Mouse (Mus musculus) heart, embryonic 16.5 days (tissue): Measurements from ENCODE around the gene Tia1. TPM values are rescaled to one million over a fixed set of nuclear protein-coding genes. Genes with fewer than 3 reads are reported as not detected.

Source experiments
- ATAC-seq: fragments of 200-750 bp; cut with Nextera tagmentation; replicated peaks from 2 replicates; pipeline ENCODE4 v1.8.0; 2017; ENCODE audit warnings: moderate number of reproducible peaks; ENCODE audit not compliant: insufficient read depth, low FRiP score; ENCODE audit errors: extremely low read depth
- H3K27ac ChIP-seq: fragments of 300-500 bp; sonication (generic); 2 replicates; pipeline ENCODE4 v1.5.1; 2014; ENCODE audit warnings: mild to moderate bottlenecking, low read length, control low read depth, moderate library complexity
- H3K27me3 ChIP-seq: fragments of 300-500 bp; sonication (generic); 2 replicates; pipeline ENCODE4 v1.6.1; 2014; ENCODE audit warnings: low read length, mixed read lengths; ENCODE audit not compliant: control insufficient read depth, insufficient read depth
- H3K36me3 ChIP-seq: fragments of 300-500 bp; sonication (generic); 2 replicates; pipeline ENCODE4 v1.6.1; 2014; ENCODE audit not compliant: control insufficient read depth, insufficient read depth
- H3K4me1 ChIP-seq: fragments of 300-500 bp; sonication (generic); 2 replicates; pipeline ENCODE4 v1.6.1; 2014; ENCODE audit warnings: low read length, mixed read lengths; ENCODE audit not compliant: control insufficient read depth, insufficient read depth
- H3K4me2 ChIP-seq: fragments of 300-500 bp; sonication (generic); 2 replicates; pipeline ENCODE4 v1.6.1; 2014; ENCODE audit warnings: low read depth, mild to moderate bottlenecking, control low read depth, low read length
- H3K4me3 ChIP-seq: fragments of 300-500 bp; sonication (generic); 2 replicates; pipeline ENCODE4 v1.5.1; 2014; ENCODE audit warnings: mild to moderate bottlenecking, control low read depth, low read length
- H3K9ac ChIP-seq: fragments of 300-500 bp; sonication (generic); 2 replicates; pipeline ENCODE4 v1.6.1; 2014; ENCODE audit warnings: low read length, control low read depth
- H3K9me3 ChIP-seq: fragments of 300-500 bp; sonication (generic); replicated peaks from 2 replicates; pipeline ENCODE4 v1.6.1; 2016; ENCODE audit warnings: low read length; ENCODE audit not compliant: control insufficient read depth
- WGBS: fragments of 180-500 bp; shearing (Covaris S2); extraction: QIAGEN DNeasy Blood & Tissue Kit; methylation state at CpG from one replicate; pipeline ENCODE4 v1.1.7; 2014; 5-methylcytosine and 5-hydroxymethylcytosine counted together
- polyA plus RNA-seq: library from polyadenylated mRNA; unstranded; fragments of >200 nt; fragmentation: Nextera tagmentation; extraction: Ambion mirVana; gene quantifications from 2 replicates; pipeline ENCODE4 v1.2.1, GENCODE M21; 2015

The Tia1 gene
- polyA plus RNA-seq, 1 experiment from 2014 or later, result 120 TPM

DNA sequence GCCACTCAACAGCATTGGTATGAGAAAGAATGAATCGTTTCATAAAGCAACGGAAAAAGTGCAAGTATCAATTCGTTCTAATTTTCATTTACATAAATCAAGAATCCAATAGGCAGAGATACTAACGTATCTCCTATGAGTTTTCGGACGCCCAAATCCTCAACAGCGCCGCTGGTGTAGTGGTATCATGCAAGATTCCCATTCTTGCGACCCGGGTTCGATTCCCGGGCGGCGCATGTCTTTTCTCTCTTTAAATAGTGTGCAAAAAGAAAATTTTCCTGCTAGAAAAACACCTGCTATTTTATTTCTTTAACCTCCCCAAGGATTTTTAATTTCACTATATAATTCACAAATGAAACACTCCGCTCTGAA is 305 bp upstream of the Tia1 start:
- WGBS, result 2% methylated on average over 15 of the region's 15 CpGs
- H3K9me3 ChIP-seq, result no peaks in the 10 kb centered on the region
- H3K27ac ChIP-seq, result peak overlapping the region; percentile 100
- peak overlapping the region; percentile 52 for H3K4me2 ChIP-seq
- ATAC-seq, result peak; percentile 58
- H3K4me1 ChIP-seq, result peaks cover 11% of the 10 kb centered on the region
- H3K27me3 ChIP-seq, result no peaks in the 10 kb centered on the region
- H3K36me3 ChIP-seq, result no peaks in the 10 kb centered on the region
- peak overlapping the region; percentile 92 for H3K4me3 ChIP-seq
- peak overlapping the region; percentile 65 for H3K9ac ChIP-seq

DNA sequence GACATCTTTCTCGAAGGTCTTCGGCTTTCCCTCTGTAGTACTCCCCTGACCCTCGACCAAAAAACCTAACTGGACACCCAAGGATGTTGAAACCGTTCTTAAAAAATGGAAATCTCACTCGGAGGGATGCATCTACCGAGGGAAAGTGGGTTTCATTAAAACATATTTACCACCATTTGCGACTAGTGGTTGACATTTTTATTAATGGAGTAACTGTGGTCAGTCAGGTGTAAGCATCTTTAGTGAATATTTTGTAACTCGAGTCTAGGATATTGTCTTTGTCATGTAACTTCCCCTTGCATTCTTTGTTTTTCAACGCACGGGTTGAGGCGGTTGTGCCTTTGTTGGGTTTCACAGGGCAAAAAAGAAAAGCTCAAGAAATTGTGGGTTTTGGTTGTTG is 977 bp downstream of the Tia1 start:
- H3K4me1 ChIP-seq, result peaks cover 11% of the 10 kb centered on the region
- peak overlapping the region; percentile 80 for H3K4me2 ChIP-seq
- peak overlapping the region; percentile 98 for H3K9ac ChIP-seq
- peak overlapping the region; percentile 100 for H3K27ac ChIP-seq
- H3K27me3 ChIP-seq, result no peaks in the 10 kb centered on the region
- no peak for ATAC-seq
- H3K36me3 ChIP-seq, result no peaks in the 10 kb centered on the region
- H3K4me3 ChIP-seq, result peak overlapping the region; percentile 92
- under 1% methylated on average over 11 of the region's 11 CpGs for WGBS
- H3K9me3 ChIP-seq, result no peaks in the 10 kb centered on the region

DNA sequence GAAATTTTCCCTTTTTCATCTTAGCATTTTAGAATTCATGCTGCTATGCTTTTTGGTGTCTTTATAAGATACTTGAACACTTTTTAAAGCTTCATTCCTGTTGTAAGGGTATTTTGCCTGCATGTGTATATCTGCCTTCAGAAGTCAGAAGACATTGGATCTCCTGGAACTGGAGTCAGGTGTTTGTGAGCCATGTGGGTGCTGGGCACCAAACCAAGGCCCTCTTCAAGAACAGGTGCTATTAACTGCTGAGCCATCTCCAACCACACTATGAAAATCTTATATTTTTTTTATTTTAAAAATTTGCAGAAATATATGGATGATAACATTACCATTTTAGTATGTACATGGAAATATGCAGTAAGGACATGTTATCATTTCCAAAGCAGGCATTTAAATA is 2.3 kb downstream of the Tia1 start:
- ATAC-seq, result no peak
- Histone ChIP-seq H3K27me3 (no peaks in the 10 kb centered on the region), H3K36me3 (no peaks in the 10 kb centered on the region), H3K4me1 (peaks cover 7% of the 10 kb centered on the region), H3K9me3 (no peaks in the 10 kb centered on the region), H3K4me3 (no peak overlapping the region), H3K9ac (no peak overlapping the region), H3K4me2 (no peak overlapping the region), H3K27ac (no peak overlapping the region)

- H3K4me2 ChIP-seq, result no peak overlapping the region
- no peaks in the 10 kb centered on the region for H3K4me1 ChIP-seq
- no peak overlapping the region for H3K9ac ChIP-seq
- no peak overlapping the region for H3K27ac ChIP-seq
- no peak overlapping the region for H3K4me3 ChIP-seq
- no peak for ATAC-seq
- 91% methylated on average over 6 of the region's 6 CpGs for WGBS
- peaks cover 47% of the 10 kb centered on the region for H3K36me3 ChIP-seq
- H3K27me3 ChIP-seq, result no peaks in the 10 kb centered on the region
- H3K9me3 ChIP-seq, result no peaks in the 10 kb centered on the region
Observed at GRCm38 (mm10) chr6:86418711-86419110, 14.7 kb downstream of the Tia1 start.

- no peak overlapping the region for H3K4me2 ChIP-seq
- no peaks in the 10 kb centered on the region for H3K27me3 ChIP-seq
- 86% methylated on average over 3 of the region's 3 CpGs for WGBS
- no peak overlapping the region for H3K9ac ChIP-seq
- H3K36me3 ChIP-seq, result peaks cover 49% of the 10 kb centered on the region
- no peak overlapping the region for H3K27ac ChIP-seq
- no peaks in the 10 kb centered on the region for H3K4me1 ChIP-seq
- ATAC-seq, result no peak
- H3K9me3 ChIP-seq, result no peaks in the 10 kb centered on the region
- H3K4me3 ChIP-seq, result no peak overlapping the region
Observed at GRCm38 (mm10) chr6:86419239-86419638, 15.2 kb downstream of the Tia1 start.

GRCm38 (mm10) chr6:86420491-86420890 is 16.5 kb downstream of the Tia1 start:
- Histone ChIP-seq H3K9me3 (no peaks in the 10 kb centered on the region), H3K4me1 (no peaks in the 10 kb centered on the region), H3K4me3 (no peak overlapping the region), H3K27me3 (no peaks in the 10 kb centered on the region), H3K4me2 (no peak overlapping the region), H3K9ac (no peak overlapping the region), H3K27ac (no peak overlapping the region), H3K36me3 (peaks cover 54% of the 10 kb centered on the region)
- WGBS, result 75% methylated on average over 6 of the region's 6 CpGs
- no peak for ATAC-seq

- Histone ChIP-seq H3K4me2 (no peak within 1 kb of the TSS), H3K36me3 (peaks cover 54% of the 10 kb centered on the region), H3K4me1 (no peaks in the 10 kb centered on the region), H3K9me3 (no peaks in the 10 kb centered on the region), H3K27me3 (no peaks in the 10 kb centered on the region), H3K27ac (no peak within 1 kb of the TSS), H3K4me3 (no peak within 1 kb of the TSS), H3K9ac (no peak within 1 kb of the TSS)
- ATAC-seq, result no peak
- 94% methylated on average over 1 of the region's 1 CpGs for WGBS
Observed at GRCm38 (mm10) chr6:86426358-86426757, 22.3 kb downstream of the Tia1 start, which contains the start of gene Gm44790. Gene Gm44790 (plus strand): TSS chr6:86426658.

DNA sequence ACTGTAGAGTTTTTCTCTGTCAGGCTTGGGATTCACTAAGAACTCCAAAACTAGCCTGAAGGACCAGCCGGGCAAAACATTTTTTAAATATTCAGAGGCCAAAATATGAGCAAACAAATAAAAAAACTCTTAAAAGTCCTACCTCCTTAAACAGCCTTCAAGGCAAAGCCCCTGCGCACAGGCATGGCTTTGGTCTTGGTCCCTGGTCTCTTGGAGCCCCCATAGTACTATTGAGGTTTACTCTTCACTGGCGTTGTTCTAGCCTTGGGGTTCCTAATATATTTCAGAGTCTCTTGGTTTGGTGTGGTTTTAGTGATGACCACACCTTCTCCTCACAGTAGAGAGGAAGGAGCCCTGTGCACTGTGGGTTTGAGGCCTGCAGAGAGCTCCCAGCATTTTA is 27.5 kb downstream of the Tia1 start:
- H3K9ac ChIP-seq, result no peak overlapping the region
- H3K27ac ChIP-seq, result no peak overlapping the region
- H3K4me2 ChIP-seq, result no peak overlapping the region
- no peak overlapping the region for H3K4me3 ChIP-seq
- 94% methylated on average over 3 of the region's 3 CpGs for WGBS
- H3K9me3 ChIP-seq, result no peaks in the 10 kb centered on the region
- peaks cover 56% of the 10 kb centered on the region for H3K36me3 ChIP-seq
- no peak for ATAC-seq
- no peaks in the 10 kb centered on the region for H3K27me3 ChIP-seq
- H3K4me1 ChIP-seq, result no peaks in the 10 kb centered on the region

- no peak for ATAC-seq
- no peaks in the 10 kb centered on the region for H3K9me3 ChIP-seq
- no peak overlapping the region for H3K27ac ChIP-seq
- H3K4me3 ChIP-seq, result no peak overlapping the region
- no peak overlapping the region for H3K4me2 ChIP-seq
- WGBS, result 86% methylated on average over 1 of the region's 1 CpGs
- H3K9ac ChIP-seq, result no peak overlapping the region
- H3K36me3 ChIP-seq, result peaks cover 37% of the 10 kb centered on the region
- H3K27me3 ChIP-seq, result no peaks in the 10 kb centered on the region
- no peaks in the 10 kb centered on the region for H3K4me1 ChIP-seq
Observed at GRCm38 (mm10) chr6:86433696-86434095, 29.7 kb downstream of the Tia1 start.

DNA sequence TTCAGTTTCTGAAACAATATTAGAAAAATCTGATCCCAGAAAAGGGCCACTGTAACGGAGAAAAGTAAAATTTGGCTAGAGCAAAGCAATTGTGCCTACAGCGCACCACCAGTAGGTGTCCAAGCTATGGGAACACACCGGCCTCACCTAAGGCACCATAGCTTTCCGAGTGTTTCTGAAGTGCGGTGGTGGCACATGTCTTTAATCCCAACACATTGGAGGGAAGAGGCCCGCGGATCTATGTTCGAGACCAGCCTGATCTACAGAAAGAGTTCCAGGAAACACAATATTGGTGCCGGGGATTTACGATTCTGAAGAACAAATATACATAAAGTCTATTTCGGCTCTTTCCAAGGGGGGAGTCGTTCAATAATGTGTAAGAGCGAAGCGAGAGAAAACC is 33.7 kb downstream of the Tia1 start:
- 0 out of 2 replicates have a peak, but pooled peaks have one; percentile 30 for ATAC-seq
- Histone ChIP-seq H3K9me3 (no peaks in the 10 kb centered on the region), H3K9ac (peak overlapping the region; percentile 88), H3K27me3 (no peaks in the 10 kb centered on the region), H3K4me3 (peak overlapping the region; percentile 82), H3K36me3 (peaks cover 20% of the 10 kb centered on the region), H3K4me2 (peak overlapping the region; percentile 71), H3K27ac (peak overlapping the region; percentile 97), H3K4me1 (peaks cover 6% of the 10 kb centered on the region)
- 2% methylated on average over 14 of the region's 14 CpGs for WGBS
